Mouse (Mus musculus): ENCODE data around the gene Ptprf. TPM values are rescaled to one million over a fixed set of nuclear protein-coding genes. Genes with fewer than 3 reads are reported as not detected.

Gene Ptprf
- polyA plus RNA-seq, 1 experiment, result 194 TPM

- peak; percentile 88 for TF ChIP-seq EP300 (IDR thresholded peaks at IDR 0.05; ENCODE audit: insufficient read depth, low read depth, low read length)
- TF ChIP-seq POLR2A (IDR thresholded peaks at IDR 0.05; ENCODE audit: insufficient read depth, low read length), result no peak
- peak; percentile 30 for TF ChIP-seq CTCF (IDR thresholded peaks at IDR 0.05; ENCODE audit: low read depth, low read length)
- Histone ChIP-seq H3K4me3 (ENCODE audit: low read depth, low read length) (no peak overlapping the region), H3K27ac (ENCODE audit: insufficient read depth, low read length) (peak overlapping the region; percentile 70)
Observed at GRCm38 (mm10) chr4:118206918-118207640, 84.1 kb downstream of the Ptprf start.

GRCm38 (mm10) chr4:118205906-118206305 lies 85.3 kb downstream of the Ptprf start:
- TF ChIP-seq EP300 (IDR thresholded peaks at IDR 0.05; ENCODE audit: insufficient read depth, low read depth, low read length), result no peak
- TF ChIP-seq POLR2A (IDR thresholded peaks at IDR 0.05; ENCODE audit: insufficient read depth, low read length), result no peak
- no peak for TF ChIP-seq CTCF (IDR thresholded peaks at IDR 0.05; ENCODE audit: low read depth, low read length)

More at GRCm38 (mm10) chr4:118206918-118207640, 84.1 kb downstream of the Ptprf start:
- Histone ChIP-seq H3K36me3 (ENCODE audit: control insufficient read depth, insufficient read depth, low read length, poor library complexity, severe bottlenecking) (peaks cover 10% of the 10 kb centered on the region), H3K9me3 (replicated peaks; ENCODE audit: control insufficient read depth, insufficient read depth, low read length, poor library complexity, severe bottlenecking) (no peaks in the 10 kb centered on the region), H3K9ac (ENCODE audit: low read depth, poor library complexity, severe bottlenecking) (no peak overlapping the region), H3K4me1 (ENCODE audit: control insufficient read depth, insufficient read depth, low read length) (peaks cover 9% of the 10 kb centered on the region), H3K27me3 (ENCODE audit: control insufficient read depth, insufficient read depth, low read length, poor library complexity, severe bottlenecking) (no peaks in the 10 kb centered on the region)

GRCm38 (mm10) chr4:118199093-118199492 lies 92.1 kb downstream of the Ptprf start:
- no peaks in the 10 kb centered on the region for H3K27me3 ChIP-seq (ENCODE audit: control insufficient read depth, insufficient read depth, low read length, poor library complexity, severe bottlenecking)
- no peak overlapping the region for H3K9ac ChIP-seq (ENCODE audit: low read depth, poor library complexity, severe bottlenecking)
- no peak overlapping the region for H3K4me3 ChIP-seq (ENCODE audit: low read depth, low read length)
- H3K9me3 ChIP-seq (replicated peaks; ENCODE audit: control insufficient read depth, insufficient read depth, low read length, poor library complexity, severe bottlenecking), result no peaks in the 10 kb centered on the region
- TF ChIP-seq POLR2A (IDR thresholded peaks at IDR 0.05; ENCODE audit: insufficient read depth, low read length) (no peak), CTCF (IDR thresholded peaks at IDR 0.05; ENCODE audit: low read depth, low read length) (no peak), EP300 (IDR thresholded peaks at IDR 0.05; ENCODE audit: insufficient read depth, low read depth, low read length) (no peak)
- H3K4me1 ChIP-seq (ENCODE audit: control insufficient read depth, insufficient read depth, low read length), result peaks cover 2% of the 10 kb centered on the region
- H3K36me3 ChIP-seq (ENCODE audit: control insufficient read depth, insufficient read depth, low read length, poor library complexity, severe bottlenecking), result no peaks in the 10 kb centered on the region
- 0 out of 2 replicates have a peak overlapping the region, but pooled peaks have one; percentile 15 for H3K27ac ChIP-seq (ENCODE audit: insufficient read depth, low read length)

More at GRCm38 (mm10) chr4:118205906-118206305, 85.3 kb downstream of the Ptprf start:
- Histone ChIP-seq H3K4me1 (ENCODE audit: control insufficient read depth, insufficient read depth, low read length) (peaks cover 9% of the 10 kb centered on the region), H3K27me3 (ENCODE audit: control insufficient read depth, insufficient read depth, low read length, poor library complexity, severe bottlenecking) (no peaks in the 10 kb centered on the region), H3K4me3 (ENCODE audit: low read depth, low read length) (no peak overlapping the region), H3K9me3 (replicated peaks; ENCODE audit: control insufficient read depth, insufficient read depth, low read length, poor library complexity, severe bottlenecking) (no peaks in the 10 kb centered on the region), H3K36me3 (ENCODE audit: control insufficient read depth, insufficient read depth, low read length, poor library complexity, severe bottlenecking) (peaks cover 9% of the 10 kb centered on the region), H3K9ac (ENCODE audit: low read depth, poor library complexity, severe bottlenecking) (no peak overlapping the region), H3K27ac (ENCODE audit: insufficient read depth, low read length) (no peak overlapping the region)

- no peak for TF ChIP-seq CTCF (IDR thresholded peaks at IDR 0.05; ENCODE audit: low read depth, low read length)
- 0 out of 2 replicates have a peak, but pooled peaks have one; percentile 28 for TF ChIP-seq EP300 (IDR thresholded peaks at IDR 0.05; ENCODE audit: insufficient read depth, low read depth, low read length)
- no peak for TF ChIP-seq POLR2A (IDR thresholded peaks at IDR 0.05; ENCODE audit: insufficient read depth, low read length)
- Histone ChIP-seq H3K4me3 (ENCODE audit: low read depth, low read length) (no peak overlapping the region), H3K27ac (ENCODE audit: insufficient read depth, low read length) (no peak overlapping the region), H3K9ac (ENCODE audit: low read depth, poor library complexity, severe bottlenecking) (no peak overlapping the region), H3K36me3 (ENCODE audit: control insufficient read depth, insufficient read depth, low read length, poor library complexity, severe bottlenecking) (no peaks in the 10 kb centered on the region), H3K9me3 (replicated peaks; ENCODE audit: control insufficient read depth, insufficient read depth, low read length, poor library complexity, severe bottlenecking) (no peaks in the 10 kb centered on the region), H3K27me3 (ENCODE audit: control insufficient read depth, insufficient read depth, low read length, poor library complexity, severe bottlenecking) (no peaks in the 10 kb centered on the region), H3K4me1 (ENCODE audit: control insufficient read depth, insufficient read depth, low read length) (peaks cover 2% of the 10 kb centered on the region)
Observed at GRCm38 (mm10) chr4:118198606-118199005, 92.6 kb downstream of the Ptprf start.

GRCm38 (mm10) chr4:118196185-118196584 lies 95.0 kb downstream of the Ptprf start:
- Histone ChIP-seq H3K27me3 (ENCODE audit: control insufficient read depth, insufficient read depth, low read length, poor library complexity, severe bottlenecking) (no peaks in the 10 kb centered on the region), H3K4me1 (ENCODE audit: control insufficient read depth, insufficient read depth, low read length) (peaks cover 2% of the 10 kb centered on the region), H3K27ac (ENCODE audit: insufficient read depth, low read length) (no peak overlapping the region), H3K4me3 (ENCODE audit: low read depth, low read length) (no peak overlapping the region), H3K9ac (ENCODE audit: low read depth, poor library complexity, severe bottlenecking) (no peak overlapping the region), H3K36me3 (ENCODE audit: control insufficient read depth, insufficient read depth, low read length, poor library complexity, severe bottlenecking) (no peaks in the 10 kb centered on the region), H3K9me3 (replicated peaks; ENCODE audit: control insufficient read depth, insufficient read depth, low read length, poor library complexity, severe bottlenecking) (no peaks in the 10 kb centered on the region; the same call in 1 of the 2 replicates)
- TF ChIP-seq EP300 (IDR thresholded peaks at IDR 0.05; ENCODE audit: insufficient read depth, low read depth, low read length), result no peak
- TF ChIP-seq CTCF (IDR thresholded peaks at IDR 0.05; ENCODE audit: low read depth, low read length), result no peak
- TF ChIP-seq POLR2A (IDR thresholded peaks at IDR 0.05; ENCODE audit: insufficient read depth, low read length), result no peak

Data from ES-Bruce4 (cell line).